Mouse (Mus musculus) megakaryocyte, embryonic 14.5 days (primary cell): ENCODE results near the gene Adamts20.

Experiments
- FLI1 ChIP-seq: IDR thresholded peaks from 2 replicates; pipeline ENCODE4 v1.6.1; 2012; ENCODE audit warnings: low read length, inconsistent platforms, mixed read lengths
- GATA1 ChIP-seq: IDR thresholded peaks from 3 replicates; pipeline ENCODE4 v1.6.1; 2012; ENCODE audit warnings: mixed read lengths, low read length, inconsistent platforms, borderline replicate concordance

- no peak for TF ChIP-seq GATA1
- TF ChIP-seq FLI1 = no peak
Measured at GRCm38 (mm10) chr15:94227388-94227787, 237.8 kb downstream of the Adamts20 start.
